Mouse (Mus musculus) midbrain, embryonic 16.5 days (tissue): ENCODE data around the gene Asah2. TPM values are rescaled to one million over a fixed set of nuclear protein-coding genes. Genes with fewer than 3 reads are reported as not detected.
"Not testable (repeated sequence)": the region's sequence is repeated elsewhere in the genome, so short reads cannot be mapped to it uniquely, and the experiment has no call there.

Source experiments
- ATAC-seq: fragments of 200-750 bp; cut with Nextera tagmentation; 2 replicates; pipeline ENCODE4 v1.8.0; 2017; ENCODE audit warnings: moderate TSS enrichment
- H3K27ac ChIP-seq: fragments of 300-500 bp; sonication (generic); 2 replicates; pipeline ENCODE4 v1.5.1; 2014; ENCODE audit warnings: mild to moderate bottlenecking, low read length, mixed read lengths
- H3K27me3 ChIP-seq: fragments of 300-500 bp; sonication (generic); 2 replicates; pipeline ENCODE4 v1.6.1; 2014; ENCODE audit warnings: low read depth, low read length, mixed read lengths; ENCODE audit not compliant: control insufficient read depth, insufficient read depth
- H3K36me3 ChIP-seq: fragments of 300-500 bp; sonication (generic); 2 replicates; pipeline ENCODE4 v1.6.1; 2014; ENCODE audit warnings: mild to moderate bottlenecking, low read length, moderate library complexity, mixed read lengths; ENCODE audit not compliant: control insufficient read depth, insufficient read depth
- H3K4me1 ChIP-seq: fragments of 300-500 bp; sonication (generic); 2 replicates; pipeline ENCODE4 v1.6.1; 2014; ENCODE audit warnings: mild to moderate bottlenecking, low read length, mixed read lengths; ENCODE audit not compliant: control insufficient read depth, insufficient read depth
- H3K4me2 ChIP-seq: fragments of 300-500 bp; sonication (generic); 2 replicates; pipeline ENCODE4 v1.6.1; 2014; ENCODE audit warnings: mild to moderate bottlenecking, low read length, mixed read lengths
- H3K4me3 ChIP-seq: fragments of 300-500 bp; sonication (generic); 2 replicates; pipeline ENCODE4 v1.5.1; 2014; ENCODE audit warnings: low read depth, mild to moderate bottlenecking, low read length, moderate library complexity, mixed read lengths
- H3K9ac ChIP-seq: fragments of 300-500 bp; sonication (generic); 2 replicates; pipeline ENCODE4 v1.6.1; 2014; ENCODE audit warnings: low read depth, low read length, mixed read lengths
- H3K9me3 ChIP-seq: fragments of 300-500 bp; sonication (generic); replicated peaks from 2 replicates; pipeline ENCODE4 v1.6.1; 2014; ENCODE audit warnings: mild to moderate bottlenecking, low read length, mixed read lengths; ENCODE audit not compliant: control insufficient read depth, poor library complexity, severe bottlenecking
- WGBS: fragments of 180-500 bp; shearing (Covaris S2); extraction: QIAGEN DNeasy Blood & Tissue Kit; methylation state at CpG from one replicate; pipeline ENCODE4 v1.1.7; 2014; 5-methylcytosine and 5-hydroxymethylcytosine counted together
- polyA plus RNA-seq: library from polyadenylated mRNA; unstranded; fragments of >200 nt; fragmentation: Nextera tagmentation; extraction: Ambion mirVana; gene quantifications from 2 replicates; pipeline ENCODE4 v1.2.1, GENCODE M21; 2015

Asah2 gene
- polyA plus RNA-seq, 1 experiment from 2014 or later: 0.54 TPM

DNA sequence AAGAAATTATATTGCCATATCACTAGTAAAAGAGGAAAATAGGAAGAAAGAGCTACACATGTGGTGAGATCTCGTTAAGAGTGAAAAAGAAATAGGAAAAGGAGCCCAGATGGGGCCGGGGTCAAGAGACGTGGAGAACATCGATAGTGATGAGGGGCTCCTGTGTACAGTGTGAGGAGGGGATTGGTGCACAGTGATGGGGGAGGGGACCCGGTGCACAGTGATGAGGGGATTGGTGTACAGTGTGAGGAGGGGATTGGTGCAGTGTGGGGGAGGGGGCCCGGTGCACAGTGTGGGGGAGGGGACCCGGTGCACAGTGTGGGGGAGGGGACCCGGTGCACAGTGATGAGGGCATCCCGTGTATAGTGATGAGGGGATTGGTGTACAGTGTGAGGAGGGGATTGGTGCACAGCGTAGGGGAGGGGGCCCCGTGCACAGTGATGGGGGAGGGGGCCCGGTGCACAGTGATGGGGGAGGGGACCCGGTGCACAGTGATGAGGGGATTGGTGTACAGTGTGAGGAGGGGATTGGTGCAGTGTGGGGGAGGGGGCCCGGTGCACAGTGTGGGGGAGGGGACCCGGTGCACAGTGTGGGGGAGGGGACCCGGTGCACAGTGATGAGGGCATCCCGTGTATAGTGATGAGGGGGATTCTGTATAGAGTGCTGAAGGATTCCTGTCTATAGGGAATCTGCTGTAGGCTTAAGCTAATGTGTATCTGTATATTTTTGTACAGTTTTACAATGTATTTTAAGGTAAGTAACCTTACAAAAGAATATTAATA is 23.9 kb upstream of the Asah2 start:
- not testable (repeated sequence) for H3K9me3 ChIP-seq, H3K27me3 ChIP-seq, H3K4me1 ChIP-seq, H3K9ac ChIP-seq, H3K27ac ChIP-seq, H3K36me3 ChIP-seq, H3K4me3 ChIP-seq, H3K4me2 ChIP-seq
- 87% methylated on average over 14 of the region's 17 CpGs for WGBS
- peak; percentile 54; the same call in 1 of the 2 replicates for ATAC-seq

DNA sequence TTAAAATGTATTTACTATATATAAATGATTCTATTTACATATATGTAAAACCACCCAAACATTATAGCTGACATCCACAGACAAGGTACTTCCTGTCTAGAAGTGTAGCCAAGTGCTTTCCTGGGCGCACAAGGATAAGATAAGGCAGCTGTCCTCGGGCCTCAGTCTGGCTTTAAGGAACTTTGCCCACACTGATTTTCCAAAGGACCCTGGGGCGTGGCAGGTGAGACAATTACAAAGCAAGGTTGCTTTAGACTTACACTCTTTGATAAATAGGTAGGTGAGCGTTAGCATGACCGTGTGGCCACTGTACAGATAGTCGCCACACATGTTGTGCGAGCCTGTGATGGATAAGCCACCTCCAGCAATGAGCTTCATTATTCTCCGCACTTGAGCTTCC is 21.3 kb upstream of the Asah2 start:
- no peak overlapping the region for H3K4me2 ChIP-seq
- no peaks in the 10 kb centered on the region for H3K27me3 ChIP-seq
- no peaks in the 10 kb centered on the region for H3K4me1 ChIP-seq
- no peak overlapping the region for H3K4me3 ChIP-seq
- no peak overlapping the region for H3K9ac ChIP-seq
- 93% methylated on average over 8 of the region's 8 CpGs for WGBS
- no peak for ATAC-seq
- H3K9me3 ChIP-seq: no peaks in the 10 kb centered on the region
- no peaks in the 10 kb centered on the region for H3K36me3 ChIP-seq
- no peak overlapping the region for H3K27ac ChIP-seq

DNA sequence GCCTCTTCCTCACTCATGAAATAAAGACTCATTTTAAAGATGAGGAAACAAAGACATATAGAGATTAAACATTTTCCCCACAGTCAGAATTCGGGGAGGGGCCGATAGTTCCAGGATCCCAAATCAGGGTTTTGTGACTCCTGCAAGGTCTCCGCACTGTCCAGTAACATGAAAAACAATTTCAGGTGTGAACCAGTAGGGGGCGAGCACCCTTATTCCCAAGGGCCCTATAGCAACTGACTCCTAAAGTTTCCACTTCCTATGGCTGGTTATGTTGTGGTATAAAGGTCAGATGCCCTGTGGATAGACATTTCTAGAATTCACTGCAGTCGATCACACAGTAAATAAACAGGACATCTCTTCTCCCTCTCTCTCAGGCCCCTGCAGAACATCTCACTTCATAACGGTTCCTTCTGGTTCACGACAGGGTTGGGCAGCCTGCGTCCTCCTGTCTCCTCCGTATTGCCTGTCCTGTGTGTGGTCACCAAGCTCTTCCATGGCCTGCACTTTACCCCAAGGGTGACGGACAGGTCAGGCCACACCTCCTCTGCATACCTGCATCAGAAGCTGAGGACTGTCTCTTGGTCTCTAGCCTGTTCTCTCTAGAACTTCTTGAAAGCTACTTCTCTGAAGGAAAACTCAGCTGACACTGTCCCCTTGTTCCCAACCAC is 19.3 kb upstream of the Asah2 start:
- ATAC-seq: no peak
- Histone ChIP-seq H3K4me3 (no peak overlapping the region), H3K27me3 (no peaks in the 10 kb centered on the region), H3K9ac (no peak overlapping the region), H3K27ac (no peak overlapping the region), H3K4me1 (no peaks in the 10 kb centered on the region), H3K36me3 (no peaks in the 10 kb centered on the region), H3K9me3 (no peaks in the 10 kb centered on the region), H3K4me2 (no peak overlapping the region)
- WGBS: 82% methylated on average over 10 of the region's 10 CpGs

DNA sequence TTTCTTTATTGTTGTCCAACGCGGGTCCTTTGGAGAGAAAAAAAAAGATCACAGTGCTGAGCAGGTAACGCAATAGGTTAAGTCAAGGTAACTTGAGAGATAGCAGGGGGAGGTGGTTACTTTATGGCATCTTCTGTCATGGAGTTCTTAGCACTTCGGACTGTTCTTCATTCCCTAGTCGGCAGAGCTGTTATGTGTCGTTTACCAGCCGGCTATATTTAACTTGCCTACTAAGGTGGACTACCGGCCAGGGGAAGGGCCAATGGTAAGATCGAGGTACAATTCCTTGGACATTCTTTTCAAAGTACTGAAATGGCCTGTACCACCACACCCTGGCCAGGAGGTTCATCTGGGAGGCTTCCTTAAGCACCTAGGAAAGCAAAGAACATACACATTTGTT is 16.1 kb upstream of the Asah2 start:
- Histone ChIP-seq H3K4me2 (no peak overlapping the region), H3K27ac (no peak overlapping the region), H3K9me3 (no peaks in the 10 kb centered on the region), H3K9ac (no peak overlapping the region), H3K36me3 (no peaks in the 10 kb centered on the region), H3K4me1 (no peaks in the 10 kb centered on the region), H3K27me3 (no peaks in the 10 kb centered on the region), H3K4me3 (no peak overlapping the region)
- 94% methylated on average over 9 of the region's 9 CpGs for WGBS
- no peak for ATAC-seq

DNA sequence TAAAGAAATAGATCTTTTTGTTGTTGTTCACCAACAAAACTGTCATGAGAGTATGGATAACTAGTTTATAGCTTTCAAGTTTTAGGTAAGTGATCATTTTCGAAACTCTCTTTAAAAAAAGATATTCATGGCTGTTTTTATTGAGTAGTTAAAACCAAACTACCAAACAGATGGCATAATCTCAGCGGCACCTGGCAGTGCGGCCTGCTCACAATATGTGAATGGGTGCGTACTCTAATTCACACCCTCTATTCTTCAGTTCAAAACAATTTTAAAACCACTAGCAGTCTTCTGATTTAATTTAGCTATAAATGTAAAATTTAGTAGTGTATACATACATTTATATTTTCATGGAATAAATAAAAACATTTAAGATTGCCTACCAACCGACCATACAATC is 15.2 kb upstream of the Asah2 start:
- no peaks in the 10 kb centered on the region for H3K4me1 ChIP-seq
- H3K9ac ChIP-seq: no peak overlapping the region
- H3K27ac ChIP-seq: no peak overlapping the region
- no peak overlapping the region for H3K4me3 ChIP-seq
- 88% methylated on average over 5 of the region's 5 CpGs for WGBS
- H3K9me3 ChIP-seq: no peaks in the 10 kb centered on the region
- no peaks in the 10 kb centered on the region for H3K36me3 ChIP-seq
- H3K4me2 ChIP-seq: no peak overlapping the region
- no peak for ATAC-seq
- H3K27me3 ChIP-seq: no peaks in the 10 kb centered on the region

DNA sequence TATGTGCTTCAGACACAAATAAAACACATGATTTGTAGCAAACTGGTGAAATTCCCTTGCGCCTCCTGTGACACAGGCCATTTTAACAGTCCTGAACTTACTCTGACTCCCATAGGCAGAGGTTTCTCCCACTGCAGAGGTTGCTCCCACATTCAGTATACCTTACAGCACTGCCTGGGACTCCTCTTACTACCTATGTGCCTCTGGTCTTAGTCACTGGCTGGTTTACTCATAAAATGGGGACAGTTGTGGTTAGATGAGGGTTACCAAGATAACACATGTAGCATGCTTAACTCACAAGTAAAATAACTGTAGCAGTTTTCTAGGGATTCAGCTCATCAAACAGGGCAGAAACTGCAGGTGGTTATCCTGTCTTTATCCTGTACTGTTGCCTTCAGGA is 12.8 kb upstream of the Asah2 start:
- WGBS: 96% methylated on average over 1 of the region's 1 CpGs
- H3K36me3 ChIP-seq: no peaks in the 10 kb centered on the region
- ATAC-seq: no peak

DNA sequence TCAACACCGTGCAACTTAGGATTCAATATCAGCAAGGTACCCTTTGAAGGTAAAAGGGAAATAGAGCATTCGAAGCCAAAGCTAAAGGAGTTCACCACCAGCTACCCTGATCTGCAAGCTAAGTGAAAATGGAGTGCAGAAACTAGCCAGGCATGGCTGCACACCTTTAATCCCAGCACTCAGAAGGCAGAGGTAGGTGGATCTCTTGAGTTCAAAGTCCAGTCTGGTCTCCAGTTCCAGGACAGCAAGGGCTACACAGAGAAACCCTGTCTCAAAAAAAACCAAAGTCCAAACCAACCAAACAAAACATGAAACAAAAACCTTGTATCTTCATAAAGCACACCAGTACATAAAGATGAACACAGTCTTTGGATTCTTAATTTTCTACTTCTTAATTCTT is 11.7 kb upstream of the Asah2 start:
- 87% methylated on average over 2 of the region's 2 CpGs for WGBS
- H3K27ac ChIP-seq: no peak overlapping the region
- no peak for ATAC-seq

More for the DNA sequence above, 12.8 kb upstream of the Asah2 start:
- no peak overlapping the region for H3K27ac ChIP-seq
- no peak overlapping the region for H3K4me2 ChIP-seq
- H3K9ac ChIP-seq: no peak overlapping the region
- no peaks in the 10 kb centered on the region for H3K9me3 ChIP-seq
- no peaks in the 10 kb centered on the region for H3K27me3 ChIP-seq
- no peaks in the 10 kb centered on the region for H3K4me1 ChIP-seq
- no peak overlapping the region for H3K4me3 ChIP-seq

DNA sequence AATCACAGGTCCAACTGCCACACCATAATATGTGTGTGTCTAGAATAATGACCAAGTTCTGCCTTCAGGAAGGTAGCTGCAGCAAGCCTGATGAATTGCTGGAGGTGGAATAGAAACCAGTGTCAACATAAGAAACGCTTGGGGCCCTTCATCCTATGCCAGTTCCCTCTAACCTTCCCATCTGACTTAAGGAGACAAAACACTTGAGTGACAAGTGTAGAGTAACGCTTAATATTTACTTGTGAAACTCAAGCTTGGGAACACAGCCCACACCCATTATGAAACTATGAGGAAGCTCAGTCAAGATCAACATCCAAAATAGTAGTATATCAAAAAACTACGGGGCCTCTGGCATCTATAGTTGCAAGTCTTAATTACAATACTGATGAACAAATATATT is 10.5 kb upstream of the Asah2 start:
- Histone ChIP-seq H3K36me3 (no peaks in the 10 kb centered on the region), H3K4me2 (no peak overlapping the region), H3K27me3 (no peaks in the 10 kb centered on the region), H3K27ac (no peak overlapping the region), H3K4me1 (no peaks in the 10 kb centered on the region), H3K9me3 (no peaks in the 10 kb centered on the region), H3K4me3 (no peak overlapping the region), H3K9ac (no peak overlapping the region)
- 94% methylated on average over 3 of the region's 3 CpGs for WGBS
- no peak for ATAC-seq

More for the DNA sequence above, 11.7 kb upstream of the Asah2 start:
- no peaks in the 10 kb centered on the region for H3K36me3 ChIP-seq
- H3K9me3 ChIP-seq: no peaks in the 10 kb centered on the region
- no peaks in the 10 kb centered on the region for H3K27me3 ChIP-seq
- H3K9ac ChIP-seq: no peak overlapping the region
- no peak overlapping the region for H3K4me2 ChIP-seq
- H3K4me3 ChIP-seq: no peak overlapping the region
- H3K4me1 ChIP-seq: no peaks in the 10 kb centered on the region

DNA sequence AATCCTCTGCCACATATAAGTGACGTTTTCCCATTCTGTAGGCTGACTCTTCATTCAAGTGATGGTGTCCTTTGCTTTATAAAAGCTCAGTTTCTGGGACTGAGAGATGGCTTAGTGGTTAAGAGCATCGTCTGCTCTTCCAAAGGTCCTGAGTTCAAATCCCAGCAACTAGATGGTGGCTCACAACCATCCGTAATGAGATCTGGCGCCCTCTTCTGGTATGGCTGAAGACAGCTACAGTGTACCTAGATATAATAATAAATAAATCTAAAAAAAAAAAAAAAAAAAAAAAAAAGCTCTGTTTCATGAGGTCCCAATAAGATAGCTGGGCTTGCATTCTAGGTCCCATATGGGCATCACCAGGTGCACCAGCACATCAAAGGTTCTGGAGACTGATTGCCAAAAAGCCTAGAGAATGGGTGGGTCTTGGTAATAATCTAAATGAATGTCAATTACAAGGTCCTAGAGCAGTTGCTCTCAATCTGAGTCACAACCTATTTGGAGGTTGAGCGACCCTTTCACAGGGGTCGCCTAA is 9.5 kb upstream of the Asah2 start:
- Histone ChIP-seq H3K9me3 (no peaks in the 10 kb centered on the region), H3K9ac (no peak overlapping the region), H3K27me3 (no peaks in the 10 kb centered on the region), H3K27ac (no peak overlapping the region), H3K36me3 (no peaks in the 10 kb centered on the region), H3K4me2 (no peak overlapping the region), H3K4me3 (no peak overlapping the region), H3K4me1 (no peaks in the 10 kb centered on the region)
- WGBS: 84% methylated on average over 6 of the region's 6 CpGs
- ATAC-seq: no peak
